Mouse (Mus musculus) embryonic fibroblast, embryonic 13.5 days (primary cell): ENCODE data around the gene Cep63.

Source experiments
- CTCF ChIP-seq: IDR thresholded peaks from 2 replicates; pipeline ENCODE4 v1.5.1; 2011; ENCODE audit warnings: mild to moderate bottlenecking, control low read depth, low read length, moderate library complexity, borderline replicate concordance; ENCODE audit not compliant: insufficient read depth
- POLR2A ChIP-seq: IDR thresholded peaks from 2 replicates; pipeline ENCODE4 v1.6.1; 2011; ENCODE audit warnings: low read depth, mild to moderate bottlenecking, control low read depth, low read length, moderate library complexity

DNA sequence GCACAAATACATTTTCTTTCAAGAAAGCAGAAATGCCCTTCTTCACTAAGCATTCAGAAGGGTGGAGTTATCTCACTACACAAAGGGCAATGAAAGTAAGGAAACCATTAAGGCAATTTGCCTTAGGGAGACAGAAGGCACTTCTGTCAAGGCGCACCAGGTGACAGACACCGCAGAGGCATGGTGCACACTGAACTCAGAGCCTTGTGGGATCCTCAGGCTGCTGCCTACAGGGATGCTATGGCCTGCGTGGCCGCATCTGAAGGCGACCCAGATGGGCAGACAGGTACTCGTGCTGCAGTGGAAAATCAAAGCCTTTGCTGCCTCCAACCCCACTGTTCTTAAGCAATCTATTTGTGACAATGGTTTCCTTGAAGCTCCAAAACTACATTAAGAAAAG, 21.2 kb downstream of the Cep63 start:
- no peak for TF ChIP-seq POLR2A
- TF ChIP-seq CTCF, result no peak
